Mouse (Mus musculus) lung, embryonic 14.5 days (tissue): ENCODE measurements around the gene Icam4. TPM values are rescaled to one million over a fixed set of nuclear protein-coding genes. Genes with fewer than 3 reads are reported as not detected.

Experiments
- ATAC-seq: fragments of 200-750 bp; cut with Nextera tagmentation; 2 replicates; pipeline ENCODE4 v1.8.0; 2017; ENCODE audit warnings: mild to moderate bottlenecking, moderate TSS enrichment, moderate library complexity; ENCODE audit not compliant: insufficient read depth
- DNase-seq: peaks from one replicate; pipeline ENCODE4 v3.0.0-alpha.2; 2015
- H3K27ac ChIP-seq: fragments of 300-500 bp; sonication (generic); 2 replicates; pipeline ENCODE4 v1.5.1; 2014; ENCODE audit warnings: low read depth, mild to moderate bottlenecking, moderate library complexity
- H3K27me3 ChIP-seq: fragments of 300-500 bp; sonication (generic); 2 replicates; pipeline ENCODE4 v1.6.1; 2014; ENCODE audit warnings: low read length, control low read depth; ENCODE audit not compliant: insufficient read depth
- H3K36me3 ChIP-seq: fragments of 300-500 bp; sonication (generic); 2 replicates; pipeline ENCODE4 v1.6.1; 2014; ENCODE audit warnings: control low read depth; ENCODE audit not compliant: insufficient read depth
- H3K4me1 ChIP-seq: fragments of 300-500 bp; sonication (generic); 2 replicates; pipeline ENCODE4 v1.6.1; 2014; ENCODE audit warnings: antibody characterized with exemption, control low read depth; ENCODE audit not compliant: insufficient read depth
- H3K4me2 ChIP-seq: fragments of 300-500 bp; sonication (generic); 2 replicates; pipeline ENCODE4 v1.6.1; 2014; ENCODE audit warnings: mild to moderate bottlenecking
- H3K4me3 ChIP-seq: fragments of 300-500 bp; sonication (generic); 2 replicates; pipeline ENCODE4 v1.5.1; 2014; ENCODE audit warnings: low read depth, low read length
- H3K9ac ChIP-seq: fragments of 300-500 bp; sonication (generic); 2 replicates; pipeline ENCODE4 v1.6.1; 2014
- H3K9me3 ChIP-seq: fragments of 300-500 bp; sonication (generic); 2 replicates; pipeline ENCODE4 v1.6.1; 2016; ENCODE audit warnings: low read depth, low read length, control low read depth
- CTCF ChIP-seq: IDR thresholded peaks from 2 replicates; pipeline ENCODE4 v1.5.1; 2016; ENCODE audit warnings: antibody characterized with exemption, low read depth
- WGBS: fragments of 180-500 bp; shearing (Covaris S2); extraction: QIAGEN DNeasy Blood & Tissue Kit; methylation state at CpG from one replicate; pipeline ENCODE4 v1.1.7; 2014; 5-methylcytosine and 5-hydroxymethylcytosine counted together
- polyA plus RNA-seq: library from polyadenylated mRNA; unstranded; fragments of >200 nt; fragmentation: Nextera tagmentation; extraction: Ambion mirVana; gene quantifications from 2 replicates; pipeline ENCODE4 v1.2.1, GENCODE M21; 2014

Icam4 gene
- polyA plus RNA-seq, result 1.5 TPM in 2 replicates

DNA sequence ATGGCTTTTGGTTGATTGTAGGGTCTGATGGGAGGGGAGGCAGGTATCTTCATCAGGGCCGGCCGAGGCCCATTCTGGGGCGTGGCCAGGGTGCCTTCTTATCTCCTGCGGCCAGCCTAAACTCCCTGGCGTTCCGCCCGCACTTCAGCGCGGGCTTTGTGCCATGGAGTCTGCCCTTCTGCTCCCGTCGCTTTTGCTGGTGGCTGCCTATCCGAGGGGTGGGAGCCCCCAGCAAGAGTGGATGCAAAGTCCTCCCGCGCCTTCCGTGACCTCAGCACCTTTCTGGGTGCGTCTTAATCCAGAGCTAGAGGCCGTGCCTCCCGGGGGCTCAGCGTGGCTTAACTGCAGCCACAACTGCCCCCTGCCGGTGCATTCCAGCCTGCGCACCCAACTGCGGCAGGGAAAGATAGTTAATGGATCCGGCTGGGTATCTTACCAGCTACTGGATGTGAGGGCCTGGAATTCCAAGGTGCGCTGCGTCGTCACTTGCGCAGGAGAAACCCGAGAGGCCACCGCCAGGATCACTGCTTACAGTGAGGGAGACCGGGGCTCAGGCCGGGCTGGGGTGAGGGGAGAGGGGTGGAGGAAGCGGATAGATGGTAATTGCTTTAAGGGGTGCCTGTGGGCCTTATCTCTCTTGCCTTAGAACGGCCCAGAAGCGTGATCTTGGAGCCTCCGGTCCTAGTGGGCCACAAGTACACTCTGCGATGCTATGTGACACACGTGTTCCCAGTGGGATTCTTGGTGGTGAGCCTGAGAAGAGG lies at the start of gene Icam4:
Gene Icam4, plus strand, starts transcription at position 83 of the 764 bp plus-strand sequence.
- Histone ChIP-seq H3K4me2 (peak within 1 kb of the TSS; percentile 95), H3K9ac (peak within 1 kb of the TSS; percentile 47), H3K9me3 (no peaks in the 10 kb centered on the region), H3K36me3 (peaks cover 9% of the 10 kb centered on the region; the same call in 1 of the 2 replicates), H3K27me3 (peaks cover 39% of the 10 kb centered on the region), H3K4me3 (peak within 1 kb of the TSS; percentile 52), H3K4me1 (peaks cover 26% of the 10 kb centered on the region; the same call in 1 of the 2 replicates), H3K27ac (peak within 1 kb of the TSS; percentile 58; the same call in 1 of the 2 replicates)
- 2% methylated on average over 37 of the region's 37 CpGs for WGBS
- peak; percentile 92 for TF ChIP-seq CTCF
- DNase-seq, result peak; percentile 89
- ATAC-seq, result peak; percentile 16; the same call in 1 of the 2 replicates

DNA sequence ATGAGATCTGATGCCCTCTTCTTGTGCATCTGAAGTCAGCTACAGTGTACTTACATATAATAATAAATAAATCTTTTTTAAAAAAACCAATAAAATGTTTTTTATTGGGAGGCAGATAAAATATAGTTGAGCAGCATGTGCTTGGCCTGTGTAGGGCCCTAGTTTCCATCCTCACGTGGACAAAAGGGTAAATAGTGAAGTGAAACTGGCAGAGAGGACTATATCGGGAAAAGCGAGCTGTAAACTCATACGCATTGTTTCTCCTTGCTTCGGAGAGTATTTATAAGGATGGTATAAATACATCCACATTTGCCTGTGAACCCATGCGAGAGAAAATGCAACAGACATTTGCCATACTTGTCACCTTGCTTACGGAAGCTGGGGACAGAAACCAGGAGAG lies 49.4 kb upstream of the Icam4 start:
- peaks cover 5% of the 10 kb centered on the region; the same call in 1 of the 2 replicates for H3K4me1 ChIP-seq
- H3K27me3 ChIP-seq, result no peaks in the 10 kb centered on the region
- no peak overlapping the region for H3K27ac ChIP-seq
- H3K36me3 ChIP-seq, result no peaks in the 10 kb centered on the region
- no peaks in the 10 kb centered on the region for H3K9me3 ChIP-seq
- H3K9ac ChIP-seq, result no peak overlapping the region
- H3K4me3 ChIP-seq, result no peak overlapping the region
- H3K4me2 ChIP-seq, result no peak overlapping the region
- no peak for ATAC-seq
- DNase-seq, result no peak
- 79% methylated on average over 7 of the region's 7 CpGs for WGBS
- no peak for TF ChIP-seq CTCF

DNA sequence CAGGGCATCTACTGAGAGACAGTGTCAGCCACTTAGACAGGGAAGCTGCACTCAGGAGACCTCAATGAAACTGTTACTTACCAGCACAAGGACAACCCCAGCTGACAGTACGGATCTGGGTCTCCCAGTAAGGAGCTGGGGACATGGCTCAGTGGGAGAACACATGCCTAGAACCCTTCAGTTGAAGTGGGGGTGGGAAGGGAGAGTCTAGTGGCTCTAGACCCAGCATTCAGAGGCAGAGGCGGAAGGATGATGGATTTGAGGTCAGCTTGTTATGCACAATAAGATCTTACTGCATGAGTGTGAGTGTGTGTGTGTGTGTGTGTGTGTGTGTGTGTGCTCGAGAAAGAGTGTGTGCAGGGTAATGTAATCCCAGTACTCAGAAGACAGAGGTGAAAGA lies 47.0 kb upstream of the Icam4 start:
- 52% methylated on average over 3 of the region's 3 CpGs for WGBS
- H3K27me3 ChIP-seq, result no peaks in the 10 kb centered on the region
- H3K4me2 ChIP-seq, result no peak overlapping the region
- no peak overlapping the region for H3K4me3 ChIP-seq
- H3K27ac ChIP-seq, result no peak overlapping the region
- TF ChIP-seq CTCF, result no peak
- no peak for DNase-seq
- peaks cover 5% of the 10 kb centered on the region; the same call in 1 of the 2 replicates for H3K4me1 ChIP-seq
- no peak for ATAC-seq
- no peak overlapping the region for H3K9ac ChIP-seq
- no peaks in the 10 kb centered on the region for H3K36me3 ChIP-seq
- no peaks in the 10 kb centered on the region for H3K9me3 ChIP-seq

DNA sequence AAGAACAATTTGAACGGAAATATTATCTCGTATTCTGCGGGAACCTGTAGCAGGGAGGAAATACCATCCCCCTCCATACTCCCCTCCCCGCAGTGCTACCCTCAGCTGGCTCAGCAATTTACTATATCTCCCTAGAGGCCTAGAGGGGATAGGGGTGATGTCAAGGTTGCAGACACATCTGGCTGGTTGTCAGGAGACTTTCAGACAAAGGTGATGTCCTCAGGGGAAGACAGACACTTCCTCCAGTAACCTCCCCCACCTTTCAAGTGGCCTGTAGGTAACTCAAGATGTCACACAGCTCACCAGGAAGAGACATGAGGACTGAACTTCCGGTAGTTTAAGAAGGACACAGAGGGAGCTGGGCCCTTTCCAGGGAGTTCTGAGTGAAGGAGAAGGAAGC lies 46.0 kb upstream of the Icam4 start:
- TF ChIP-seq CTCF, result no peak
- 40% methylated on average over 5 of the region's 5 CpGs for WGBS

DNA sequence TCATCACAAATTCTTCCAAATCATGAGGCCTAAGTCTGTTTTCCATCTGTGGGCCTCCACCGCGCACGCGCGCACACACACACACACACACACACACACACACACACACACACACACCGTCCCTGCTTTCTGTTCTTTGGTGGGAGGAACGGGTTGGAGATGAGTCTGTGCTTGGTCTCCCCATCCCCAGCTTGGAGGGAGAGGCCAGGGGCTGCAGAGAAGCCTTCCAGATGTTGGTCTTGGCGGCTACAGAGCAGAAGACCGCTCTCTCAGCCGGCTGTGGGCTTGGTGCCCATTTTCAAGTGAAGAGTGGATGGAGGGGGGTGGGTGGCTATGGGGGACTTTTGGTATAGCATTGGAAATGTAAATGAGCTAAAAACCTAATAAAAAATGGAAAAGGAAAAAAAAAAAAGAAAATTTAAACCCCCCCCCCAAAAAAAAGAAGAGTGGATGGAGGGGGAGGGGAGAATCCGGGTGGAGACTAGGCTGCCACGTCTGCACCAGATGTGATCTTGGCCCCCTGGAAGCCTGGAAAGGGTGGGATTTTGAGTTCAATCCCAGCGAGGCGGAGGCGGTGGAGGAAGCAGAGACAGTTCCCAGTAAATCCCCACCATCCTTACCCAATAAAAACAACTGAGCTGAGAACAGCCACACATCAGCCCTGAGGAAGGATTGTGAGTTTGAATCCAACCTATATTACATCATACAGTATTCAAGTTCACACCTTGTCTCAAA lies 42.1 kb upstream of the Icam4 start:
- Histone ChIP-seq H3K4me1 (peaks cover 5% of the 10 kb centered on the region), H3K36me3 (no peaks in the 10 kb centered on the region), H3K9ac (no peak overlapping the region), H3K27ac (peak overlapping the region; percentile 76), H3K4me2 (no peak overlapping the region; the same call in 1 of the 2 replicates), H3K9me3 (no peaks in the 10 kb centered on the region), H3K4me3 (no peak overlapping the region), H3K27me3 (no peaks in the 10 kb centered on the region)
- no peak for TF ChIP-seq CTCF
- 33% methylated on average over 15 of the region's 15 CpGs for WGBS
- ATAC-seq (peak; percentile 90), DNase-seq (peak; percentile 92)

More for the DNA sequence above, 46.0 kb upstream of the Icam4 start:
- Histone ChIP-seq H3K27ac (no peak overlapping the region), H3K4me2 (no peak overlapping the region), H3K9ac (no peak overlapping the region), H3K36me3 (no peaks in the 10 kb centered on the region), H3K4me3 (no peak overlapping the region), H3K4me1 (peaks cover 5% of the 10 kb centered on the region; the same call in 1 of the 2 replicates), H3K9me3 (no peaks in the 10 kb centered on the region), H3K27me3 (no peaks in the 10 kb centered on the region)
- no peak for DNase-seq
- ATAC-seq, result no peak

DNA sequence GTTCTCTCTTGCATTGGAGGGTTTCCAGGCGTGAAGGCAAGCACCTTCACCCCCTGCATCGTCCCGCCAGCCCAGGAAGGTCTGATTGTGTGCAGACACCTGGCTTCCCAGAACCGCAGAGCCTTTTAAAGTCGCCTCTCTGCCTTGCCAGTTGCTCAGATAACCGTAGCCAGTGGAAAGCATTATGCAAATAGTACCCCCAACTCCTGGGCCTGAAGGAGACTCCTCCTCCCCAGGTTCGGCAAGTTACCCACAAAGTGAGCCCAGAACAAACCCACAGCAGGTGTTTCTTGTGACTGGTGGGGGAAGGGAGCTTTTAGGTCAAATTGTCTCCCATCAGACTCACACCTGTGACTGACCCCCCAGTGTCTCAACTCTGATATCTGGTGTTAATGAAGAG lies 41.2 kb upstream of the Icam4 start:
- no peaks in the 10 kb centered on the region for H3K9me3 ChIP-seq
- peaks cover 8% of the 10 kb centered on the region for H3K4me1 ChIP-seq
- ATAC-seq (no peak), DNase-seq (no peak)
- no peak overlapping the region for H3K4me3 ChIP-seq
- H3K27me3 ChIP-seq, result no peaks in the 10 kb centered on the region
- TF ChIP-seq CTCF, result no peak
- WGBS, result 20% methylated on average over 7 of the region's 7 CpGs
- H3K9ac ChIP-seq, result no peak overlapping the region
- peak overlapping the region; percentile 73 for H3K27ac ChIP-seq
- no peaks in the 10 kb centered on the region for H3K36me3 ChIP-seq
- H3K4me2 ChIP-seq, result no peak overlapping the region

DNA sequence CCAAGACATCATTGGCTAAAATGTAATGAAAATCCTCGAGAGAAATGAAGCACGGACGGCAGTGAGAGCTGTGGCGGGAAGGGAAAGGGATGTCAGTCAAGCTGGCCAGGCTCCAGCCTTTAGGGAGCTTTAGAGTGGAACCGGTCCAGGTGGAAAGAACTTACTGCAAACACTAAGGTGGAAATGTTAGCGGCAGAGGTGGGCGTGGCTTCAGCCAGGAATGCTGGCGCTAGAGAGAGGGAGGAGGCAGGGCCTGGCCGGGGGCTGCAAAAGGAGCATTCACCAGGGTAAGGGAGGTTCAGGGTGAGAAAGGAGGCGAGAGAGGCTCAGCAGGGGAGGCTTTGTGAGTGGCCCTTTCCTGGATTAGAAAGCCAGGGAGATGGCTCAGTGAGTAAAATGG lies 38.3 kb upstream of the Icam4 start:
- H3K27ac ChIP-seq, result peak overlapping the region; percentile 34; the same call in 1 of the 2 replicates
- no peaks in the 10 kb centered on the region for H3K9me3 ChIP-seq
- TF ChIP-seq CTCF, result no peak
- peak; percentile 84 for DNase-seq
- H3K4me3 ChIP-seq, result no peak overlapping the region
- H3K9ac ChIP-seq, result 0 out of 2 replicates have a peak overlapping the region, but pooled peaks have one; percentile 3
- no peak for ATAC-seq
- peaks cover 8% of the 10 kb centered on the region for H3K4me1 ChIP-seq
- peak overlapping the region; percentile 42 for H3K4me2 ChIP-seq
- WGBS, result 6% methylated on average over 10 of the region's 10 CpGs
- H3K36me3 ChIP-seq, result no peaks in the 10 kb centered on the region
- H3K27me3 ChIP-seq, result no peaks in the 10 kb centered on the region
